ENCODE assay signal across 8 mouse cellular contexts in genomic region chr3:122300983-122301919, GRCm38 (mm10). TPM values are rescaled to one million over a fixed set of nuclear protein-coding genes. Genes with fewer than 3 reads are reported as not detected.
DNase-seq lines count a peak whose midpoint lies in the region; ATAC-seq lines count a peak whose summit lies in the region.

No protein-coding gene starts in this region.

- H3K4me1 ChIP-seq in heart, embryonic 13.5 days, result peaks cover 18% of the 10 kb centered on the region
- H3K4me1 ChIP-seq in liver, embryonic 16.5 days (ENCODE audit: control insufficient read depth, low read depth, low read length), result no peaks in the 10 kb centered on the region
- H3K4me1 ChIP-seq in stomach, embryonic 16.5 days (ENCODE audit: control insufficient read depth, insufficient read depth, low read length), result no peaks in the 10 kb centered on the region

- H3K36me3 ChIP-seq in heart, embryonic 13.5 days, result no peaks in the 10 kb centered on the region
- no peaks in the 10 kb centered on the region for H3K36me3 ChIP-seq in liver, embryonic 16.5 days (ENCODE audit: control insufficient read depth, insufficient read depth)
- H3K36me3 ChIP-seq in stomach, embryonic 16.5 days (ENCODE audit: control insufficient read depth, insufficient read depth, low read length), result no peaks in the 10 kb centered on the region

- intact Hi-C loops in heart, postnatal 25 days (cut with DNase I), result no loop called here

- ATAC-seq in heart, embryonic 13.5 days (ENCODE audit: extremely low read depth, insufficient number of reproducible peaks, low FRiP score, low TSS enrichment), result no peak
- ATAC-seq in liver, embryonic 16.5 days (ENCODE audit: low read depth), result peak; percentile 53; the same call in 1 of the 2 replicates
- peak; percentile 77 for ATAC-seq in stomach, embryonic 16.5 days (ENCODE audit: insufficient read depth, low FRiP score)

- H3K9me3 ChIP-seq in heart, embryonic 13.5 days, result no peaks in the 10 kb centered on the region
- no peaks in the 10 kb centered on the region for H3K9me3 ChIP-seq in liver, embryonic 16.5 days (replicated peaks; ENCODE audit: control insufficient read depth, low read length)
- no peaks in the 10 kb centered on the region for H3K9me3 ChIP-seq in stomach, embryonic 16.5 days (replicated peaks; ENCODE audit: control insufficient read depth, low read length)

- peaks cover 61% of the 10 kb centered on the region for H3K27me3 ChIP-seq in heart, embryonic 13.5 days (replicated peaks)
- no peaks in the 10 kb centered on the region for H3K27me3 ChIP-seq in liver, embryonic 16.5 days (ENCODE audit: control insufficient read depth, insufficient read depth, low read depth, low read length)
- H3K27me3 ChIP-seq in stomach, embryonic 16.5 days (ENCODE audit: control insufficient read depth, insufficient read depth, low read length), result no peaks in the 10 kb centered on the region

- WGBS in heart, embryonic 13.5 days, result 50% methylated on average over 9 of the region's 9 CpGs
- 40% methylated on average over 9 of the region's 9 CpGs for WGBS in liver, embryonic 16.5 days (ENCODE audit: insufficient replicate concordance)
- 58% methylated on average over 9 of the region's 9 CpGs for WGBS in stomach, embryonic 16.5 days

- peak overlapping the region; percentile 13 for H3K9ac ChIP-seq in heart, embryonic 13.5 days
- H3K9ac ChIP-seq in liver, embryonic 16.5 days (ENCODE audit: low read depth, low read length), result no peak overlapping the region
- H3K9ac ChIP-seq in stomach, embryonic 16.5 days (ENCODE audit: low read length), result no peak overlapping the region; the same call in 1 of the 2 replicates

- H3K27ac ChIP-seq in heart, embryonic 13.5 days (replicated peaks), result peak overlapping the region; percentile 45; the same call in 1 of the 2 replicates
- H3K27ac ChIP-seq in liver, embryonic 16.5 days (ENCODE audit: low read length), result no peak overlapping the region
- H3K27ac ChIP-seq in stomach, embryonic 16.5 days (ENCODE audit: low read length), result no peak overlapping the region

- no peak overlapping the region for H3K4me2 ChIP-seq in heart, embryonic 13.5 days
- H3K4me2 ChIP-seq in liver, embryonic 16.5 days (ENCODE audit: low read depth, low read length), result no peak overlapping the region
- H3K4me2 ChIP-seq in stomach, embryonic 16.5 days (ENCODE audit: low read depth, low read length), result no peak overlapping the region

- no peak for DNase-seq in heart, postnatal 25 days (ENCODE audit: low spot score)
- peak; percentile 88 for DNase-seq in adrenal gland, adult 2 months
- peak; percentile 80 to 86 for DNase-seq in frontal cortex, adult 2 months (ENCODE audit: extremely low spot score in 1 of 2, low spot score in 1 of 2)
- DNase-seq in kidney, postnatal 14 days, result peak; percentile 41
- no peak for DNase-seq in T-cell, adult 2 months (ENCODE audit: low spot score)

- no peak overlapping the region for H3K4me3 ChIP-seq in heart, embryonic 13.5 days
- no peak overlapping the region for H3K4me3 ChIP-seq in liver, embryonic 16.5 days (ENCODE audit: low read depth, low read length)
- no peak overlapping the region for H3K4me3 ChIP-seq in stomach, embryonic 16.5 days (replicated peaks; ENCODE audit: low read length)

RNA-seq across cellular contexts. Expression of gene Bcar3, which starts 7.3 kb away (rescaled TPM):
- polyA plus RNA-seq in heart, embryonic 13.5 days (2015; fragmentation: Nextera tagmentation; extraction: Ambion mirVana), result 3.6 and 4.8 TPM in 2 replicates
- 1 to 10 TPM; 6.4 to 7.2 TPM for total RNA-seq in heart, postnatal 25 days (2021)
- total RNA-seq in adrenal gland, adult 2 months (2021), result 10 to 100 TPM; 51.6 to 63.5 TPM
- 108 and 128 TPM in 2 replicates for polyA plus RNA-seq in adrenal gland, adult 2 months (2012; rRNA removed)
- polyA plus RNA-seq in frontal cortex, adult 2 months (2012; rRNA removed), result 19.0 and 19.4 TPM in 2 replicates
- polyA plus RNA-seq in liver, embryonic 16.5 days (2015; fragmentation: Nextera tagmentation; extraction: Ambion mirVana), result 6.0 and 7.2 TPM in 2 replicates
- 11.1 and 13.7 TPM in 2 replicates for polyA plus RNA-seq in stomach, embryonic 16.5 days (2015; fragmentation: Nextera tagmentation; extraction: Ambion mirVana)

RNA-seq across cellular contexts. Expression of gene Dnttip2, which starts 27.1 kb away (rescaled TPM):
- 44.5 and 45.0 TPM in 2 replicates for polyA plus RNA-seq in heart, embryonic 13.5 days (2015; fragmentation: Nextera tagmentation; extraction: Ambion mirVana)
- 10 to 100 TPM; 23.8 to 26.0 TPM for total RNA-seq in heart, postnatal 25 days (2021)
- total RNA-seq in adrenal gland, adult 2 months (2021), result 10 to 100 TPM; 35.4 to 63.5 TPM
- polyA plus RNA-seq in adrenal gland, adult 2 months (2012; rRNA removed), result 1.2 and 2.1 TPM in 2 replicates
- 17.8 and 21.0 TPM in 2 replicates for polyA plus RNA-seq in frontal cortex, adult 2 months (2012; rRNA removed)
- polyA plus RNA-seq in liver, embryonic 16.5 days (2015; fragmentation: Nextera tagmentation; extraction: Ambion mirVana), result 26.1 and 27.5 TPM in 2 replicates
- polyA plus RNA-seq in stomach, embryonic 16.5 days (2015; fragmentation: Nextera tagmentation; extraction: Ambion mirVana), result 57.6 and 61.7 TPM in 2 replicates

RNA-seq across cellular contexts. Expression of gene Gclm, which starts 55.9 kb away (rescaled TPM):
- polyA plus RNA-seq in heart, embryonic 13.5 days (2015; fragmentation: Nextera tagmentation; extraction: Ambion mirVana), result 80.1 and 90.0 TPM in 2 replicates
- total RNA-seq in heart, postnatal 25 days (2021), result 10 to 100 TPM; 47.0 to 51.4 TPM
- total RNA-seq in adrenal gland, adult 2 months (2021), result 10 to 100 TPM; 82.8 to 97.9 TPM
- polyA plus RNA-seq in adrenal gland, adult 2 months (2012; rRNA removed), result 161 and 269 TPM in 2 replicates
- polyA plus RNA-seq in frontal cortex, adult 2 months (2012; rRNA removed), result 38.2 and 43.4 TPM in 2 replicates
- polyA plus RNA-seq in liver, embryonic 16.5 days (2015; fragmentation: Nextera tagmentation; extraction: Ambion mirVana), result 385 and 388 TPM in 2 replicates
- 60.8 and 69.5 TPM in 2 replicates for polyA plus RNA-seq in stomach, embryonic 16.5 days (2015; fragmentation: Nextera tagmentation; extraction: Ambion mirVana)

Comparison
In these comparisons a context has a peak if more than half of its experiments do, and no peak if none do; other contexts are left out.
1. DNase-seq: peak in adrenal gland, adult 2 months (single experiment), frontal cortex, adult 2 months (2 of 2) and kidney, postnatal 14 days (single experiment); none in heart, postnatal 25 days (single experiment) and T-cell, adult 2 months (single experiment).